In genomic region chr11:75422013-75422792, GRCm38 (mm10) we compare ENCODE assay signal across 8 mouse cellular contexts. TPM values are rescaled to one million over a fixed set of nuclear protein-coding genes. Genes with fewer than 3 reads are reported as not detected.
A peak's percentile ranks its signal among the peaks of the same experiment; 100 is the strongest.
DNase-seq lines count a peak whose midpoint lies in the region; ATAC-seq lines count a peak whose summit lies in the region.

TSS of gene Serpinf1 (minus strand) at chr11:75422701.

- H3K9ac ChIP-seq in midbrain, embryonic 16.5 days (ENCODE audit: low read depth, low read length): no peak within 1 kb of the TSS

- ATAC-seq in midbrain, embryonic 16.5 days: no peak

- H3K36me3 ChIP-seq in midbrain, embryonic 16.5 days (ENCODE audit: control insufficient read depth, insufficient read depth, low read length): no peaks in the 10 kb centered on the region

- no peaks in the 10 kb centered on the region for H3K27me3 ChIP-seq in midbrain, embryonic 16.5 days (ENCODE audit: control insufficient read depth, insufficient read depth, low read depth, low read length)

- H3K4me2 ChIP-seq in midbrain, embryonic 16.5 days (ENCODE audit: low read length): no peak within 1 kb of the TSS

- no peaks in the 10 kb centered on the region for H3K9me3 ChIP-seq in midbrain, embryonic 16.5 days (replicated peaks; ENCODE audit: control insufficient read depth, low read length, poor library complexity, severe bottlenecking)

- WGBS in midbrain, embryonic 16.5 days: 65% methylated on average over 10 of the region's 10 CpGs

- intact Hi-C loops in left cerebral cortex, postnatal 10 days (cut with DNase I): no loop called here

- no peaks in the 10 kb centered on the region for H3K4me1 ChIP-seq in midbrain, embryonic 16.5 days (ENCODE audit: control insufficient read depth, insufficient read depth, low read length)

- DNase-seq in left cerebral cortex, postnatal 10 days (ENCODE audit: extremely low spot score in 1 of 2, low spot score in 2 of 2): no peak
- DNase-seq in left cerebral cortex, adult 11 months (ENCODE audit: low spot score): no peak
- DNase-seq in embryo, embryonic 10 days (ENCODE audit: low spot score): peak; percentile 77
- no peak for DNase-seq in heart, adult 18-20 months
- DNase-seq in layer of hippocampus, postnatal 10 days (ENCODE audit: low spot score in 2 of 2): no peak
- no peak for DNase-seq in right cerebral cortex, adult 2 months (ENCODE audit: low spot score in 2 of 2)
- DNase-seq in T-cell, adult 2 months (ENCODE audit: low spot score): no peak

- H3K27ac ChIP-seq in midbrain, embryonic 16.5 days (ENCODE audit: low read length): no peak within 1 kb of the TSS

- H3K4me3 ChIP-seq in midbrain, embryonic 16.5 days (ENCODE audit: low read depth, low read length): no peak within 1 kb of the TSS

RNA-seq across cellular contexts. Expression of gene Serpinf1, which starts in this region (rescaled TPM):
- 10 to 100 TPM; 14.7 to 18.2 TPM for total RNA-seq in left cerebral cortex, postnatal 10 days (2021)
- total RNA-seq in heart, adult 18-20 months (2021): 10 to 100 TPM; 16.0 to 21.0 TPM
- total RNA-seq in layer of hippocampus, postnatal 10 days (2021): 10 to 100 TPM; 30.8 to 38.9 TPM
- 28.5 and 31.8 TPM in 2 replicates for polyA plus RNA-seq in midbrain, embryonic 16.5 days (2015; fragmentation: Nextera tagmentation; extraction: Ambion mirVana)
